Mouse (Mus musculus): ENCODE measurements at regions not wholly inside any gene's neighbourhood (a gene's known extent, or its start where the extent isn't known, plus 50 kb on each side); places are given as distances from the start of the nearest gene placed in this dataset.
A peak's percentile ranks its signal among the peaks of the same experiment; 100 is the strongest.

- no peak for DNase-seq
Measured at GRCm38 (mm10) chr2:48465483-48465882, 348.4 kb upstream of the Acvr2a start.

- no peak for DNase-seq
Measured at GRCm38 (mm10) chr2:48468895-48469294, 345.0 kb upstream of the Acvr2a start.

GRCm38 (mm10) chr2:48469357-48469756 is 344.6 kb upstream of the Acvr2a start:
- DNase-seq, result no peak

- no peak for DNase-seq
Measured at GRCm38 (mm10) chr2:48473102-48473501, 340.8 kb upstream of the Acvr2a start.

- DNase-seq, result no peak
Measured at GRCm38 (mm10) chr2:48474642-48475041, 339.3 kb upstream of the Acvr2a start.

- no peak for DNase-seq
Measured at GRCm38 (mm10) chr2:48476777-48477176, 337.1 kb upstream of the Acvr2a start.

- DNase-seq, result no peak
Measured at GRCm38 (mm10) chr2:48477336-48477735, 336.6 kb upstream of the Acvr2a start.

- no peak for DNase-seq
Measured at GRCm38 (mm10) chr2:48479601-48480000, 334.3 kb upstream of the Acvr2a start.

- peak; percentile 22 for DNase-seq
Measured at GRCm38 (mm10) chr2:48480428-48481191, 333.3 kb upstream of the Acvr2a start.

GRCm38 (mm10) chr2:48481209-48481742 is 332.6 kb upstream of the Acvr2a start:
- peak; percentile 70 for DNase-seq

GRCm38 (mm10) chr2:48493574-48493973 is 320.3 kb upstream of the Acvr2a start:
- no peak for DNase-seq

GRCm38 (mm10) chr2:48494065-48494464 is 319.8 kb upstream of the Acvr2a start:
- DNase-seq, result peak; percentile 52

GRCm38 (mm10) chr2:48494632-48495031 is 319.3 kb upstream of the Acvr2a start:
- DNase-seq, result no peak

GRCm38 (mm10) chr2:48498047-48498723 is 315.7 kb upstream of the Acvr2a start:
- no peak for DNase-seq

GRCm38 (mm10) chr2:48499396-48499795 is 314.5 kb upstream of the Acvr2a start:
- no peak for DNase-seq

- no peak for DNase-seq
Measured at GRCm38 (mm10) chr2:48501387-48501786, 312.5 kb upstream of the Acvr2a start.

GRCm38 (mm10) chr2:48513848-48514247 is 300.1 kb upstream of the Acvr2a start:
- DNase-seq, result no peak

- DNase-seq, result no peak
Measured at GRCm38 (mm10) chr2:48519838-48520404, 294.0 kb upstream of the Acvr2a start.

GRCm38 (mm10) chr2:48520535-48520971 is 293.4 kb upstream of the Acvr2a start:
- peak; percentile 46 for DNase-seq

- DNase-seq, result no peak
Measured at GRCm38 (mm10) chr2:48535453-48535852, 278.5 kb upstream of the Acvr2a start.

GRCm38 (mm10) chr2:48536930-48537329 is 277.0 kb upstream of the Acvr2a start:
- DNase-seq, result no peak

GRCm38 (mm10) chr2:48538668-48539341 is 275.1 kb upstream of the Acvr2a start:
- peak; percentile 68 for DNase-seq

GRCm38 (mm10) chr2:48539465-48540055 is 274.3 kb upstream of the Acvr2a start:
- no peak for DNase-seq
